Mouse (Mus musculus): ENCODE measurements around the gene Cxcl14.

GRCm38 (mm10) chr13:56256716-56257299, 39.5 kb downstream of the Cxcl14 start:
- TF ChIP-seq MXI1 (IDR thresholded peaks at IDR 0.05; ENCODE audit: low read depth, low read length) (no peak), UBTF (IDR thresholded peaks at IDR 0.05; ENCODE audit: borderline replicate concordance, insufficient read depth, low read depth, low read length) (no peak), CTCF (IDR thresholded peaks at IDR 0.05 in 2 of 3, conservative IDR thresholded peaks at IDR 0.05 in 1 of 3; ENCODE audit: control insufficient read depth in 1 of 3, insufficient read depth in 1 of 3, low read depth in 2 of 3, low read length in 3 of 3, poor library complexity in 1 of 3, severe bottlenecking in 1 of 3) (no peak), ZNF384 (IDR thresholded peaks at IDR 0.05; ENCODE audit: low read depth, low read length) (no peak)
